9 mouse cellular contexts compared by ENCODE assay signal in genomic region chr5:48136571-48136970, GRCm38 (mm10).
DNase-seq lines count a peak whose midpoint lies in the region; ATAC-seq lines count a peak whose summit lies in the region.
"Had no signal": no experiment of that assay in that cellular context is flagged by ENCODE, and none has a peak within 500 bp of the region (broad histone marks: within the 10 kb centered on the region; RNA-seq: fewer than 3 reads in every experiment).

No protein-coding gene starts in this region.

- 23% methylated on average over 3 of the region's 3 CpGs for WGBS in midbrain, embryonic 12.5 days
- 22% methylated on average over 3 of the region's 3 CpGs for WGBS in midbrain, embryonic 11.5 days

- H3K4me2 ChIP-seq in midbrain, embryonic 12.5 days (replicated peaks), result no peak overlapping the region
- H3K4me2 ChIP-seq in midbrain, embryonic 11.5 days, result no peak overlapping the region
- H3K4me2 ChIP-seq: lung, embryonic 15.5 days had no signal

- ATAC-seq in midbrain, embryonic 12.5 days (ENCODE audit: low FRiP score, low read depth), result 0 out of 2 replicates have a peak, but pooled peaks have one; percentile 3
- no peak for ATAC-seq in midbrain, embryonic 11.5 days (ENCODE audit: low FRiP score)

- peaks cover 18% of the 10 kb centered on the region for H3K4me1 ChIP-seq in midbrain, embryonic 12.5 days
- H3K4me1 ChIP-seq in midbrain, embryonic 11.5 days (ENCODE audit: control insufficient read depth, insufficient read depth, low read length), result peaks cover 16% of the 10 kb centered on the region
- H3K4me1 ChIP-seq: lung, embryonic 15.5 days had no signal

- no peak overlapping the region for H3K9ac ChIP-seq in midbrain, embryonic 12.5 days (replicated peaks)
- no peak overlapping the region for H3K9ac ChIP-seq in midbrain, embryonic 11.5 days (ENCODE audit: low read length)
- H3K9ac ChIP-seq: lung, embryonic 15.5 days had no signal

- H3K27me3 ChIP-seq in midbrain, embryonic 12.5 days, result peaks cover 26% of the 10 kb centered on the region
- peaks cover 11% of the 10 kb centered on the region; the same call in 1 of the 2 replicates for H3K27me3 ChIP-seq in midbrain, embryonic 11.5 days (ENCODE audit: control insufficient read depth, insufficient read depth, low read length)
- H3K27me3 ChIP-seq: lung, embryonic 15.5 days had no signal

- peak; percentile 38 for DNase-seq in embryo, embryonic 10.5 days (ENCODE audit: low spot score)
- DNase-seq in embryo, embryonic 9.5 days (ENCODE audit: extremely low spot score), result no peak
- no peak for DNase-seq in midbrain, embryonic 11.5 days (ENCODE audit: low spot score, missing footprints)
- DNase-seq in frontal cortex, postnatal 25 days (ENCODE audit: low spot score in 2 of 2), result peak; percentile 10 to 12
- peak; percentile 41 for DNase-seq in lung, postnatal 10 days
- no peak for DNase-seq in spleen, postnatal 36 days (ENCODE audit: low spot score in 2 of 2)
- no peak for DNase-seq in gastrocnemius, postnatal 10 days

- no peaks in the 10 kb centered on the region for H3K9me3 ChIP-seq in midbrain, embryonic 12.5 days
- no peaks in the 10 kb centered on the region for H3K9me3 ChIP-seq in midbrain, embryonic 11.5 days (ENCODE audit: control insufficient read depth, low read length)
- H3K9me3 ChIP-seq: lung, embryonic 15.5 days had no signal

- H3K36me3 ChIP-seq in midbrain, embryonic 12.5 days, result no peaks in the 10 kb centered on the region
- no peaks in the 10 kb centered on the region for H3K36me3 ChIP-seq in midbrain, embryonic 11.5 days (ENCODE audit: control insufficient read depth, insufficient read depth, low read length)
- H3K36me3 ChIP-seq: lung, embryonic 15.5 days had no signal

- H3K27ac ChIP-seq in midbrain, embryonic 12.5 days (replicated peaks), result no peak overlapping the region
- H3K27ac ChIP-seq in midbrain, embryonic 11.5 days (ENCODE audit: low read depth, low read length), result no peak overlapping the region
- H3K27ac ChIP-seq: lung, embryonic 15.5 days had no signal

- H3K4me3 ChIP-seq in midbrain, embryonic 12.5 days, result no peak overlapping the region
- H3K4me3 ChIP-seq in midbrain, embryonic 11.5 days (ENCODE audit: low read depth, low read length), result no peak overlapping the region
- H3K4me3 ChIP-seq: lung, embryonic 15.5 days had no signal

Comparison
In these comparisons a context has a peak if more than half of its experiments do, and no peak if none do; other contexts are left out.
1. DNase-seq: peak in embryo, embryonic 10.5 days (single experiment), frontal cortex, postnatal 25 days (2 of 2) and lung, postnatal 10 days (single experiment); none in embryo, embryonic 9.5 days (single experiment), midbrain, embryonic 11.5 days (single experiment), spleen, postnatal 36 days (0 of 2) and gastrocnemius, postnatal 10 days (single experiment).